Mouse (Mus musculus) naive thymus-derived CD4-positive, alpha-beta T cell, adult 2 months (primary cell): Measurements from ENCODE around the gene Mapk8ip2.

ENCODE experiments used
- DNase-seq: peaks from one replicate; pipeline ENCODE4 v3.0.0-alpha.2; 2011; ENCODE audit warnings: low read depth

Gene Mapk8ip2

GRCm38 (mm10) chr15:89453865-89454478, at the start of gene Mapk8ip2:
TSS of gene Mapk8ip2 (plus strand) at chr15:89453913.
- DNase-seq = no peak

GRCm38 (mm10) chr15:89404831-89405623, 48.7 kb upstream of the Mapk8ip2 start:
- DNase-seq = no peak

- DNase-seq = no peak
Observed at GRCm38 (mm10) chr15:89406691-89407090, 47.0 kb upstream of the Mapk8ip2 start.

- DNase-seq = no peak
Observed at GRCm38 (mm10) chr15:89410118-89410517, 43.6 kb upstream of the Mapk8ip2 start, which contains the start of gene Syce3. TSS of gene Syce3 (minus strand) at chr15:89410503.

GRCm38 (mm10) chr15:89415282-89415681, 38.4 kb upstream of the Mapk8ip2 start:
- no peak for DNase-seq

- DNase-seq = no peak
Observed at GRCm38 (mm10) chr15:89421938-89422337, 31.8 kb upstream of the Mapk8ip2 start.

- no peak for DNase-seq
Observed at GRCm38 (mm10) chr15:89424621-89425020, 29.1 kb upstream of the Mapk8ip2 start.

GRCm38 (mm10) chr15:89425711-89426121, 28.0 kb upstream of the Mapk8ip2 start, which contains the start of gene Cpt1b:
TSS of gene Cpt1b (minus strand) at chr15:89425863.
- no peak for DNase-seq

- no peak for DNase-seq
Observed at GRCm38 (mm10) chr15:89426716-89427115, 27.0 kb upstream of the Mapk8ip2 start.

- DNase-seq = peak; percentile 15
Observed at GRCm38 (mm10) chr15:89428136-89428790, 25.4 kb upstream of the Mapk8ip2 start.

GRCm38 (mm10) chr15:89428821-89429351, 24.8 kb upstream of the Mapk8ip2 start:
- peak; percentile 51 for DNase-seq

GRCm38 (mm10) chr15:89429352-89430221, 24.1 kb upstream of the Mapk8ip2 start, which contains the start of the genes C730034F03Rik, Gm44502 and Chkb:
TSS of gene C730034F03Rik (plus strand) at chr15:89429589.
TSS of gene Gm44502 (minus strand) at chr15:89429696.
TSS of gene Chkb (minus strand) at chr15:89429908.
- peak; percentile 94 for DNase-seq

GRCm38 (mm10) chr15:89430341-89430740, 23.4 kb upstream of the Mapk8ip2 start:
- peak; percentile 53 for DNase-seq

- peak; percentile 20 for DNase-seq
Observed at GRCm38 (mm10) chr15:89430771-89431170, 22.9 kb upstream of the Mapk8ip2 start.

GRCm38 (mm10) chr15:89431271-89431670, 22.4 kb upstream of the Mapk8ip2 start:
- no peak for DNase-seq

GRCm38 (mm10) chr15:89431806-89432205, 21.9 kb upstream of the Mapk8ip2 start:
- DNase-seq = no peak

- no peak for DNase-seq
Observed at GRCm38 (mm10) chr15:89432946-89433345, 20.8 kb upstream of the Mapk8ip2 start.

GRCm38 (mm10) chr15:89434136-89434535, 19.6 kb upstream of the Mapk8ip2 start:
- DNase-seq = no peak

- no peak for DNase-seq
Observed at GRCm38 (mm10) chr15:89435878-89436277, 17.8 kb upstream of the Mapk8ip2 start.

- no peak for DNase-seq
Observed at GRCm38 (mm10) chr15:89442486-89443070, 11.1 kb upstream of the Mapk8ip2 start.
